In the genomic region with DNA sequence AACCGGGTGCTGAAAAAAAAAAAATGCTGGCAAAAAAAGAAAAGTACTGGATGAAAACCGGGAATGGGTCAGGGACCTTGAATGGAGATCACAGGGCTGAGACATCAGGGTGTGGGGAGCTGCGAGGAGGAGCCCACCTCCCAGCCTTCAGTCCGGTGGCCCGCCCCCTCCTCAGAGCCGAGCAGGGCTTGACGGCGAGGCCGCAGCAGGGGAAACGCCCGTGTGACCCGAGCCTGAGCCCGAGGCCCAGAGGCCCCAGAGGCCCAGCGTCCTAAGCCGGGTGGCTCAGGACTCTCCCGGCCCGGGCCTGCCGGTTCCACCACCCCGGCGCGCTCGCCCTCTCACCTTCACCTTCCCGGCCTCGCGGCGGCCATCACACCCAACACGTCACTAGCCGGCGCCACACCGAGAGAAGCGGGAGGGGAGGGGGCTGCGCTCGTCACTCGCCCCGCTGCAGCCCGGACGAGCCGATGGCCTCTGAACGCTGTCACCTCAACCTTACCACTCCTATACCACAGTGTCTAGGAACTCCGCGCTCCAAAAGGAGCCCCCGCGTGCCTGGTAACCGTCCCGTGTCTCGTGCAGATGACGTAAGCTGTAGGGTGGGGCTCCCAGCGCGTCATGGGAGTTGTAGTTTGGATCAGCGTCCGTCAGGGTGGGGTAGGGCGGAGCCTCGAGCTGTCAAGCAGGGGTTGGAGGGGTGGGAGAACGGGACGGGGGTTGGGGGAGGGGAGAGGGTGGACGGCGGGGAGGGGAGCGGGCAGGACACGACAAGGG, we compare ENCODE assay signal across 8 mouse cellular contexts. TPM values are rescaled to one million over a fixed set of nuclear protein-coding genes. Genes with fewer than 3 reads are reported as not detected.
DNase-seq lines count a peak whose midpoint lies in the region; ATAC-seq lines count a peak whose summit lies in the region.

A gene (minus strand): TSS at position 392 of the 777 bp plus-strand sequence.

- DNase-seq in adrenal gland, adult 18-20 months (ENCODE audit: low spot score in 2 of 2) = peak; percentile 89 to 92
- DNase-seq in embryo, embryonic 11 days = peak; percentile 94
- DNase-seq in gastrocnemius, postnatal 25 days = peak; percentile 89
- DNase-seq in intestine, embryonic 14.5 days (ENCODE audit: low spot score) = peak; percentile 97
- DNase-seq in left cerebral cortex, postnatal 14 days (ENCODE audit: low spot score in 2 of 2) = peak; percentile 89 to 90
- peak; percentile 93 for DNase-seq in mesoderm, embryonic 11.5 days (ENCODE audit: low read depth, low spot score)
- peak; percentile 87 to 88 for DNase-seq in right cerebral cortex, postnatal 36 days (ENCODE audit: low spot score in 2 of 2)
- DNase-seq in yolk sac, embryonic 10.5 days (ENCODE audit: low spot score) = peak; percentile 95

- intact Hi-C loops in left cerebral cortex, postnatal 14 days (cut with DNase I) = no loop called here

- peak within 1 kb of the TSS; percentile 82 for H3K4me3 ChIP-seq in intestine, embryonic 14.5 days (ENCODE audit: low read depth, low read length)

- peak within 1 kb of the TSS; percentile 88 for H3K27ac ChIP-seq in intestine, embryonic 14.5 days (ENCODE audit: low read depth)

- H3K9ac ChIP-seq in intestine, embryonic 14.5 days (ENCODE audit: low read length) = peak within 1 kb of the TSS; percentile 83

- WGBS in intestine, embryonic 14.5 days = 1% methylated on average over 57 of the region's 59 CpGs

- H3K27me3 ChIP-seq in intestine, embryonic 14.5 days (replicated peaks; ENCODE audit: control insufficient read depth, insufficient read depth, low read length) = no peaks in the 10 kb centered on the region

- peak within 1 kb of the TSS; percentile 63 for H3K4me2 ChIP-seq in intestine, embryonic 14.5 days (ENCODE audit: low read length)

- peaks cover 8% of the 10 kb centered on the region for H3K4me1 ChIP-seq in intestine, embryonic 14.5 days (replicated peaks; ENCODE audit: control insufficient read depth, insufficient read depth, low read length)

- no peaks in the 10 kb centered on the region for H3K9me3 ChIP-seq in intestine, embryonic 14.5 days (ENCODE audit: control insufficient read depth, low read length)

- ATAC-seq in intestine, embryonic 14.5 days (replicated peaks; ENCODE audit: low FRiP score, low TSS enrichment, low read depth) = peak; percentile 96

- H3K36me3 ChIP-seq in intestine, embryonic 14.5 days (ENCODE audit: control insufficient read depth, insufficient read depth, low read length) = peaks cover 21% of the 10 kb centered on the region

RNA-seq across cellular contexts. Expression of the gene that starts here (rescaled TPM):
- total RNA-seq in adrenal gland, adult 18-20 months (2021) = 100 to 1,000 TPM; 187 to 211 TPM
- 100 to 1,000 TPM; 346 to 413 TPM for total RNA-seq in gastrocnemius, postnatal 25 days (2021)
- 31.6 and 33.3 TPM in 2 replicates for polyA plus RNA-seq in intestine, embryonic 14.5 days (2014; fragmentation: Nextera tagmentation; extraction: Ambion mirVana)
- 100 to 1,000 TPM; 184 TPM for total RNA-seq in left cerebral cortex, postnatal 14 days (2021)

Comparison
In these comparisons a context has a peak if more than half of its experiments do, and no peak if none do; other contexts are left out.
1. Peak in every context shown above with its lines: DNase-seq, ATAC-seq, H3K4me3 ChIP-seq and H3K27ac ChIP-seq.